Mouse (Mus musculus) myocyte (in vitro differentiated cells): Measurements from ENCODE around the gene Nfasc.

Experiments
- E2F4 ChIP-seq: IDR thresholded peaks from one replicate; pipeline ENCODE4 v1.6.1; 2011; ENCODE audit warnings: mild to moderate bottlenecking, control low read depth, moderate library complexity; ENCODE audit not compliant: insufficient read depth
- MAX ChIP-seq: IDR thresholded peaks from one replicate; pipeline ENCODE4 v1.6.1; 2011; ENCODE audit warnings: low read depth, mild to moderate bottlenecking, control low read depth
- MYOG ChIP-seq, 3 experiments: IDR thresholded peaks; one replicate each; pipeline ENCODE4 v1.6.1; 2011; ENCODE audit warnings: control low read depth in 2 of 3, low read depth in 2 of 3, mild to moderate bottlenecking in 2 of 3; ENCODE audit not compliant: insufficient read length in 2 of 3, control insufficient read depth in 1 of 3, insufficient read depth in 1 of 3
- POLR2A ChIP-seq: IDR thresholded peaks from one replicate; pipeline ENCODE4 v1.6.1; 2011; ENCODE audit warnings: low read depth, mild to moderate bottlenecking, control low read depth, moderate library complexity; ENCODE audit not compliant: insufficient read length
- POLR2AphosphoS2 ChIP-seq: IDR thresholded peaks from one replicate; pipeline ENCODE4 v1.6.1; 2011; ENCODE audit warnings: low read depth, control low read depth; ENCODE audit not compliant: insufficient read length
- TCF12 ChIP-seq: IDR thresholded peaks from one replicate; pipeline ENCODE4 v1.6.1; 2011; ENCODE audit warnings: mild to moderate bottlenecking, control low read depth; ENCODE audit not compliant: poor library complexity, insufficient read depth, severe bottlenecking
- USF1 ChIP-seq: IDR thresholded peaks from one replicate; pipeline ENCODE4 v1.6.1; 2011; ENCODE audit warnings: low read depth, mild to moderate bottlenecking, control low read depth, moderate library complexity

DNA sequence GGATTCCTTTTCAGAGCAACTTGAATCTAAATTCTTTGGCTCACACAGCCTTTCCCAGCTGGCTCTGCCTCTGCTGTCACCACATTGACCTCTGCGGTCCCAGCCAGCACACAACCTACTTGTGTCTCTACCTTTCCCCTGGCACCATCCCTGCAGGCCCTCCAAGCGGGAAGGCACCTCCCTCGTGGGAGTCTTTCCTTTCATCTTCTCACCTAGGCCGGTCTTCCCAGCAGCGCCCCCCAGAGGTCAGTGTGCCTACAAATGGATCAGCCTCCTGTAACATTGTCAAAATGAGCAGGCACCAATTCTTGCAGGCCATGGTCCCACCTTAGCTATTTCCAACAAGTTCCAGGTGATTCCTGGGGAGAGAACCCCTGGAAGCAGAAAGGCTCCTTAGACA lies 63.5 kb downstream of the Nfasc start:
- TF ChIP-seq POLR2A (no peak), MAX (no peak), POLR2AphosphoS2 (no peak), MYOG (IDR thresholded peaks at IDR 0.05; ENCODE audit: control insufficient read depth in 1 of 3, insufficient read depth in 1 of 3, insufficient read length in 2 of 3, low read depth in 2 of 3) (no peak), TCF12 (no peak), USF1 (no peak), E2F4 (no peak)
